In the genomic region with DNA sequence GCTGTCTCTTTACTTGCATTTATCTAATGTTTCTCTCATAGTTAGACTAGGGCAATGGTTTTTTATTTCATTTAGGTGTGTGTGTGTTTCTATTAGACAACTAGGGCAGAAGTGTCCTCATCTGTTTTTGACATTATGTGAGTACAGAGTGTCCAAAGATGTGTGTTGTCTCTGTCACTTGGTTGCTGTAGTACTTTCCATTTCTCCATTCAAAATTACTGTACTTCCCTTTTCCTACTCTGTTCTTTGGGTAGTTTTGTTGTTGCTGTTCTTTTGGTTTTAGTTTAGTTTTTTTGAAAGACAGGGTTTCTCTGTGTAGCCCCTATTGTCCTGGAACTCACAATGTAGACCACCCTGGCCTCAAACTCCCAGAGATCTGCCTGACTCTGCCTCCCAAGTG, we compare ENCODE assay signal across 35 mouse cellular contexts. TPM values are rescaled to one million over a fixed set of nuclear protein-coding genes. Genes with fewer than 3 reads are reported as not detected.
"Had no signal": no experiment of that assay in that cellular context is flagged by ENCODE, and none has a peak within 500 bp of the region (broad histone marks: within the 10 kb centered on the region; RNA-seq: fewer than 3 reads in every experiment).

No protein-coding gene starts in this region.

- H3K27ac ChIP-seq: gastrocnemius, adult 2 months; heart, embryonic 10.5 days; hindbrain, embryonic 13.5 days; hindbrain, embryonic 15.5 days; hindbrain, postnatal 0 days; kidney, embryonic 15.5 days; kidney, postnatal 0 days; left cerebral cortex, adult 2 months; limb, embryonic 10.5 days; limb, embryonic 12.5 days; liver, embryonic 13.5 days had no signal

- H3K9ac ChIP-seq: heart, embryonic 12.5 days; hindbrain, embryonic 13.5 days; hindbrain, embryonic 15.5 days; kidney, embryonic 15.5 days; limb, embryonic 12.5 days; liver, embryonic 13.5 days had no signal

- H3K36me3 ChIP-seq: heart, embryonic 10.5 days; heart, embryonic 12.5 days; hindbrain, embryonic 13.5 days; hindbrain, embryonic 15.5 days; kidney, embryonic 15.5 days; limb, embryonic 10.5 days; limb, embryonic 12.5 days; liver, embryonic 13.5 days had no signal

- H3K4me2 ChIP-seq: heart, embryonic 12.5 days; hindbrain, embryonic 13.5 days; hindbrain, embryonic 15.5 days; kidney, embryonic 15.5 days; limb, embryonic 12.5 days; liver, embryonic 11.5 days; liver, embryonic 13.5 days had no signal

- H3K27me3 ChIP-seq: heart, embryonic 12.5 days; hindbrain, embryonic 13.5 days; hindbrain, embryonic 15.5 days; kidney, embryonic 15.5 days; limb, embryonic 12.5 days; liver, embryonic 13.5 days had no signal

- DNase-seq: gastrocnemius, adult 2 months; gastrocnemius, postnatal 10 days; gastrocnemius, postnatal 25 days; heart, adult 18-20 months; heart, postnatal 10 days; kidney, adult 11 months; kidney, adult 2 months; kidney, adult 9 months; kidney, postnatal 14 days; kidney, postnatal 36 days; layer of hippocampus, adult 9-11 months; liver; liver, embryonic 13.5 days had no signal

- H3K4me1 ChIP-seq: heart, embryonic 10.5 days; heart, embryonic 12.5 days; hindbrain, embryonic 13.5 days; hindbrain, embryonic 15.5 days; kidney, embryonic 15.5 days; limb, embryonic 10.5 days; limb, embryonic 12.5 days; liver, embryonic 13.5 days had no signal

- ATAC-seq: hindbrain, postnatal 0 days; intestine, embryonic 16.5 days had no signal

- H3K4me3 ChIP-seq: gastrocnemius, adult 2 months; heart, embryonic 10.5 days; heart, embryonic 12.5 days; hindbrain, embryonic 13.5 days; hindbrain, embryonic 15.5 days; kidney, embryonic 15.5 days; left cerebral cortex, adult 2 months; limb, embryonic 10.5 days; limb, embryonic 12.5 days; liver, embryonic 13.5 days had no signal

- H3K9me3 ChIP-seq: heart, embryonic 10.5 days; heart, embryonic 12.5 days; hindbrain, embryonic 13.5 days; hindbrain, embryonic 15.5 days; kidney, embryonic 15.5 days; limb, embryonic 10.5 days; limb, embryonic 12.5 days; liver, embryonic 13.5 days had no signal

RNA-seq across cellular contexts. Expression of a gene that starts 5.8 kb away (rescaled TPM):
- total RNA-seq: gastrocnemius, adult 2 months; gastrocnemius, postnatal 10 days; gastrocnemius, postnatal 25 days; heart, adult 18-20 months; heart, adult 8-10 months; heart, postnatal 10 days; heart, postnatal 25 days; hematopoietic stem cell, adult 5-6 weeks; hindbrain, postnatal 0 days; layer of hippocampus, adult 18-20 months; left cerebral cortex, adult 2 months; left cerebral cortex, postnatal 14 days; left cerebral cortex, postnatal 36 days had no signal
- polyA plus RNA-seq: heart, embryonic 10.5 days; heart, embryonic 12.5 days; heart, embryonic 14.5 days; heart, embryonic 16.5 days; intestine, embryonic 14.5 days; intestine, embryonic 16.5 days; kidney, adult 2 months; large intestine, adult 2 months; liver, embryonic 13.5 days had no signal
